Mouse (Mus musculus): ENCODE measurements around the gene Exosc7.
A peak's percentile ranks its signal among the peaks of the same experiment; 100 is the strongest.

The Exosc7 gene

DNA sequence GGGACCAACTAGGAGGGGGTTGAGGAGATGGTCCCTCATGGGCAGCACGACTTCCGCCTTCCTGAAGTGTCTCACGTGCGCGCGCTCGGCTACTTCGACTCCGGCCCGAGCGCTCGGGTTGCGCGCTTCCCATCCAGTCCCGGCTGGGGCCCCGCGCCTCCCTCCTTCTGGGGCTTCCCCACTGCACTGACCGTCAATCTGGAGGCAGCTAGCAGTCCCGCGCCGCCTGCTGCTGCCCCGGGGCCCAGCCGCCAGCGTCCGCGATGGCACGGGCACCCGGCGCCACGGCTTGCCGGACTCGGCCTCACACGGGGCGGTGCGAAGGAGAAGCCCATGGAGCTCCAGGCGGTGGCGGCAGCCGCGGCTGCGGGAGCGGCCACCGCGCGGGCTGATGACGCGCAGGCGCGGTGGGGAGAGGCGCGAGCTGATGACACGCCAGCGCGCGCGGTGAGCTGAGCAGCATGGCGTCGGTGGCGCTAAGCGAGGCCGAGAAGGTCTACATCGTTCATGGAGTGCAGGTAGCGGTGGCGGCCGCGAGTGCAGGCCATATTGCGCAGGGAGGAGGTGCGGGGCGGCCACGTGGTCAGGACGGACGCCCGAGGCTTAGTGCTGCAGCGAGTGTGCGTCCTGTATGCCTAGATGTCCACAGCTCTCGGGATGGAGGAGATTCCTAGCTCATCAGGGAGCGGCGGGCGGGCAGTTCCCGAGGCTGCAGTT lies at the start of gene Exosc7, which contains the start of gene Zdhhc3:
Exosc7 (plus strand) TSS at position 411 of the 717 bp plus-strand sequence.
Zdhhc3 (minus strand) TSS at position 401 of the 717 bp plus-strand sequence.
- DNase-seq (ENCODE audit: low read depth, low spot score), result peak; percentile 80

- no peak for DNase-seq (ENCODE audit: low read depth, low spot score)
These were observed 33.9 kb upstream of the Exosc7 start for GRCm38 (mm10) chr9:123079149-123079548.

DNA sequence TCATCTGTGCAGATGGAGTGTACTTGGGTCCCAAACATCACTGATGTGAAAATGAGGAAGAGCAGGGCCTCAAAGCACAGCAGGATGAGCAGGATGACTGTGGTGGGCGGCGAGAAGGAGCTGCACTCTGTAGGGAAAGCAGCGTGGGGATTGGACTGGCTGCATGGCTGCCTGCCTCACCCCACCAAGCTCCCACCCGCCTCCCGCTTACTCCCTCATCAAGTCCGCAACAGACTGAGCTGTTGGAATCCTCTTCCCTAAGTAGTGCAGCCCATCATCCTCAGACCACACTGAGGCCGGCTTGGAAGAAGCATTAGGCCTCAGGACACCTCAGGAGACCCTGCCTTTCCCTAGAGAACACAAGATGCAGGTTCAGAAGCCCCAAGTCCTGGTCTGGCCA lies 32.7 kb upstream of the Exosc7 start:
- DNase-seq (ENCODE audit: low read depth, low spot score), result no peak

DNA sequence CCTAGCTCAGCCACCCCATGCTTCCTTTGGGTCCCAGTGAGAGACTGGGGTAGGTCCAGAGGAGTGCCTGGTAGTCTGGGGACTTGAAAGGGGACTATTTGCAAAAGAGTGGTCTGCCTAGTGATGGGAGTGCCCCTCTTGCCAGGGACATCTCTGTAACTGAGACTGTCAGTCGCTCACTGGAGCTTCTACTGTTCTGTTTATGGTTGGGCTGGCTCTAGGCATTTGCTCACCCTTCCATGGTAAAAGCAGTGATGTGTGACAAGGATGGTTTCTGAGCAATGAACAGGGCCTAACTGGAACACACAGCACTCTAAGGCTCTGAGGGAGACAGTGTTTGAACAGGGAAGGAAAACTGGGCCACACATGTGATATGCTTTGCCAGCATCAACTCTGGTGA lies 32.2 kb upstream of the Exosc7 start:
- DNase-seq (ENCODE audit: low read depth, low spot score), result no peak

GRCm38 (mm10) chr9:123085373-123085772 lies 27.6 kb upstream of the Exosc7 start:
- DNase-seq (ENCODE audit: low read depth, low spot score), result no peak

DNA sequence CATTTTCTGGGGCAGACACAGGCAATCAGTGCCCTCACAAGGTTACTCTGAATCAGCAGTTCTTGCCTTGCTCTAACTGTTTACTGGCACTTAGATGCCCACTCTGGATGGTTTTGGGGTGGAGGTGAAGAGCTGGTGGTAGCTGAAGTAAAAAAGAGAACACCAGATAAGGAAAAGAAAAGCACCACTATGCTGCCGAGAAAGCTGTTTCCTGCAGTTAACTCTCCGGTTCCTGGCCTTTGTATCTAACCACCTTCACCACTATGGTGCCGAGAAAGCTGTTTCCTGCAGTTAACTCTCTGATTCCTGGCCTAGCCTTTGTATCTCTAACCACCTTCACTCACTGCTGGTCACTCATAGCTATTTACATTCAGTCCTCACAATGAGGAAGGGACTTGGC lies 25.5 kb upstream of the Exosc7 start:
- DNase-seq (ENCODE audit: low read depth, low spot score), result no peak

GRCm38 (mm10) chr9:123090844-123091243 lies 22.2 kb upstream of the Exosc7 start:
- DNase-seq (ENCODE audit: low read depth, low spot score), result no peak

GRCm38 (mm10) chr9:123099631-123100455 lies 13.2 kb upstream of the Exosc7 start:
- no peak for DNase-seq (ENCODE audit: low read depth, low spot score)

DNA sequence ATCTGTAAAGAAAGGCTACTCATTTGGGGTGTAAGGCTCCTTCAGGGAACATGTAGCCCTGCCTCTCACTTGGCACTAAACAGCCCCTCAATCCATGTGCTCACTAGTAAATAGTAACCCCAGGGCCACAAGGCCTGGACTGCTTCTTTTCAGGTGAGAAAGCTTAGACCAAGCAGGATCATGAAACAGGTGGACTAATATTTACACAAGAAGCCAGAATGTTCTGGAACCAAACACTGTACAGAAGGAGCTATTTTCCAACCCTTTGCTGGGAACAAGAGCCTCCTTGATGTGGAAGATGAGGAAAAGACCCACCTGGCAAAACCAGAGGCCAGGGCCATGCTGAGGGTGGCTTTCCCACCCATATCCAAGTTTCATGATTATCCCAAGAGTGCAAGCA lies 9.6 kb upstream of the Exosc7 start:
- no peak for DNase-seq (ENCODE audit: low read depth, low spot score)

- no peak for DNase-seq (ENCODE audit: low read depth, low spot score)
These were observed 8.7 kb upstream of the Exosc7 start for GRCm38 (mm10) chr9:123104362-123104761.

DNA sequence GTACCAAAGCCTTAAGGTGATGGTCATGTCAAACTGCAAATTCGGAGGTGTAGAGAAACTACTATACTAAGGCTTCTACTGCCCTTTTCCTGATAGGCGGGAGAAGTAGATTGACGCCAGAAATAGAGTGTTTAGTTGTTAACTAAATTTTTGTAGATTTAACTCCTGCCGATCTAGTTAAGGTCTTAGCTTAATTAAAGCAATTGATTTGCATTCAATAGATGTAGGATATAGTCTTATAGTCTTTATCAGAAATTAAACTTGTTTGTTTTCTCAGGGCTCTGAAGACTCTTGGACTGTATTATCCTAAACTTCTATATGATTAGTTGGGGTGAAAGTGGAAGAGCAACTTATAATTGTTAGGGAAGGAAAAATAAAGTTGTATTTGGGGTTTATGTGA lies 5.8 kb upstream of the Exosc7 start:
- DNase-seq (ENCODE audit: low read depth, low spot score), result no peak

DNA sequence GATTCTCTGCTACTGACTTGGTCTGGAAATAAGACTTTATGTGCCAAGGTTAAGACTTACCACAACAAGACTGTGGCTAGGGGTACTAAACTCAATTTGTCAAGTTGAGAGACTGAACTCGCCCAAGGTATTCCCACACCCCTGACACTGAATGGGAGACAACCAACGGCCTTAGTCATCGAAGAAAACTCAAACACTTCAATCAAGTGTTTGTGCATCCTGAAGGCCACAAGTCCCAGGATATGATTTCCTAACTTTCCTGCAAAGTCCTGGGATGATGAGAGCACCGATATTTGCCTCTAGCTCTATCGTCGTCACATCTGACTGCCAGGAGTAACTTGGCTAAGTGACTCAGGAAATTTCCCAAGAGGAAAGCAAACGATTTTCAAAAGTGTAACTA lies 3.8 kb upstream of the Exosc7 start:
- DNase-seq (ENCODE audit: low read depth, low spot score), result no peak

DNA sequence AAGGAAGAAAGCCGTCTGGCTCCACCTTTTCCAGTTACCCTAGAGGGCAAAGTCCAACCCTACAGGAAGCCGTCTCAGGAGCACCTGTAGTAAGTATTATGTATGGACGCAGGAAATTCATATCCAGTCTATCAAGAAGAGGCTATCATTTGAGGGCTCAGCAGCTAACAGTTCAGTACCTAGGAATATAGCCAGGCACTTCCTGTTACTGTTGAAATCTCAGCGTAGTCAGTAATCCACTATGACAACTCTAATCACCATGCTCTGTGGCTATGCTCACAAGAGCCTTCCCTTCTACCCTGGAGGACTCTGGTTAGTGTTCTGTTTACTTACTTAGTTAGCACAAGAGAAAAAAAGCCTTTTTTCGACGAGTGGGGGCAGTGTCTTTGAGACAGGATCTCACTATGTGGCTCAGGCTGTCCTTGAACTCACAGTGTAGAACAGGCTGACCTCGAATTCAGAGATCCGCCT lies 1.2 kb upstream of the Exosc7 start:
- DNase-seq (ENCODE audit: low read depth, low spot score), result no peak

DNA sequence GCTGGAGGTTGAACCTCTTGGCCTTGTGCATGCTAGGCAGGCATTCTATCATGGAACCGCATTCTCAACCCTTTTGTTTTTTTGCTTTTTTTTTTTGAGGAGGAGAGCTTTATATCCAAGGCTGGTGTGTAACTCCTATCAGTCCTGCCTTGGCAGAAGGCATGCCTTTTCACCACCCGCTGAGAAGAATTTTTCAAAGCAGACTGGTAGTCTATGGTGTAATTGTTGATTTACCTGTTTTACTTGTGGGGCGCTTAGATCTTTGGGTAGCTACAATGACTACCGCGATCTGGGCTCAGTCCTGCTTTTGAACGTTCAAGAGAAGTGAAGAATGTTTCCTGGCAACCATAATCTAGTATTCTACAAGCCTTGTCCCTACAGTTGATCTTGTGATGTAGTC lies 916 bp downstream of the Exosc7 start:
- no peak for DNase-seq (ENCODE audit: low read depth, low spot score)

DNA sequence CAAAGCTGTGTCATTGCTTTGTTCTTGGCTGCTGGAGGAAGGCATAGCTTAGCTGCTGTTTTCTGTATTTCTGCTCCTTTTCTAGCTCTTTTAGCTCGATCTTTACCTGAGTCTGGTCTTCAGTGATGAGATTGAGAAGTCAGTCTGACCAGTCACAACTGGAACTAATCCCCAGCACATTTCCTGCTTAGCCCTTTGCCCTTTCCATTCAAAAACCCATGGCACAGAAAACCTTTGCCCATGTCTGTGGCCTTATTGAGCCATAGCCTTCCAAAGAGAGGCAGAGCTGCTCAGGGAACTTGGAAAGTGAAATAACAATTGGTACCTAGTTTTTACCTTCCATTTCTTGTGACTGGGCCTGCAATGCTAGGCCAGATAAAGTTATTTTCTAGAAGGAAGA lies 2.6 kb downstream of the Exosc7 start:
- no peak for DNase-seq (ENCODE audit: low read depth, low spot score)

DNA sequence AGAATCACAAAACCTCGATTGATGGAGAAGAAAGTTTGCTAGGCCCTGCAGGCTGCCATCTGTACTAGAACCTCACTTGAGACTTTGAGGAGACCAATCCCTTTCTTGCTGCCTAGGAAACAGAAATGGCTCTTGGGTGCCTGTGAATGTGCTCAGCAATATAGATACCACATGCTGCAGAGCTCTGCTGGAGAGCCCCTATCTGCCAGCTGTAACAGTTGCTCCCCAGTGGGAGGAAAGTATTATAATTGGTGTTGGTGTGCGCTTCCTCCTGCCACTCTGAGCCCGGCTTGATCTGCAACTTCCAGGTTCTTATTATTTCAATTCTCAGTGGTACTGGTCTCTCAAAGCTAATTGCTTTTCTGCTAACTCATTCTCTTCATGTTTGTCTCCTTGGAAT lies 10.0 kb downstream of the Exosc7 start:
- DNase-seq (ENCODE audit: low read depth, low spot score), result no peak

DNA sequence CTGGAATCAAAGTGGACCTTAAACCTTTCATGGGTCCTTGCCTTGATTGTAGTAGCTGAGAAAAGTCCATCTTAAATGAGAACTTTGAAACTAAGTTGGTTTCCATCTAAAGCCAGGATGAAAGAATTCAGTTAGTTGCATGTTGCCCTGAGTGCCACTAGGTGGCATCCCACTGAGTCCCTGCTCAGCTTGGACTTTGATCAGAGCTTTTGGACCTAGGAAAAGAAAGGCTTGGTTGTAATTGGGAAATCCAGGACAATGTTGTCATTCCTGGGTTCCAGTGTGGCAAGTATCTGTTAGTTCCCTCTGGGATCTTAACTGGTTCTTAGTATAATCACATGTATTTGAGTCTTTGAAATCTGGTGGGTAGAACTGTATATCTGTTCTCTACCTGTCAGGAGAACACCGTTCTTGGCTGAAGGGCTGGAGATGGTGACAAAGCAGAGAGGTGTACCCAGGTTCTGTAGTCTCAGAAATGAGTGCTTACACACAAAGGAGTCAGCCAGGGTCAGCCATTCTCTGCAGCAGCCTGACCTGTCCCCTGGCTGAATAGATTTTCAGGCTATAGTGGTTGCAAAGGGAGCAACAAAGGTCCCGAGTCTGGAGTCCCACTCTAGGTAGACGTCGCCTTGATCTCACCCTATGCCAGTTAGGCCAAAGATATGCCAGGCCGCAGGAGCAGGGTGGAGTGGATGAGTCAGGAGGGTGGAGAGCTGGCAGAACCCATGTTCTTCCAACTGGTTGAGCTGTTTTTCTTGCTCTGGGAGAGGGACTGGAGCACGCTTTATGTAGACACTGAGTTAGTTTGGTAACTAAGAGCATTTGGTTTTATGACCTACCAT lies 10.8 kb downstream of the Exosc7 start:
- DNase-seq (ENCODE audit: low read depth, low spot score), result peak; percentile 53

- DNase-seq (ENCODE audit: low read depth, low spot score), result no peak
These were observed 11.5 kb downstream of the Exosc7 start for GRCm38 (mm10) chr9:123124413-123124981.

DNA sequence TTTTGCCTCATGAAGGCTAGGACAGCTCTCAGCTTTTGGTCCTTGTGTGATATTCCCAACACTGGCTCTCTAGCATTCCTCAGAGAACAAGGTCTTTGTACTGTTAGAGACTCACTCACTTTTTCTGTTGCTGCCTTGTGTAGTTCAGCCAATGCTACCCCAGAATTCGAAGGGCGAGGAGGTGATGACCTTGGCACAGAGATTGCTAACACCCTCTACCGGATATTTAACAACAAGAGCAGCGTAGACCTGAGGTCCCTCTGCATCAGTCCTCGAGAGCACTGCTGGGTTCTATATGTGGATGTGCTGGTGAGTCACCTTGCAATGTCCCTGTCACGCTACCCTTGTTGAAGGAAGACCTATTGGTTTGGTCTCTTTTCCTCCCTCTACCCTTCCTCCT lies 14.6 kb downstream of the Exosc7 start:
- DNase-seq (ENCODE audit: low read depth, low spot score), result no peak

- DNase-seq (ENCODE audit: low read depth, low spot score), result no peak
These were observed 20.0 kb downstream of the Exosc7 start for GRCm38 (mm10) chr9:123132994-123133393.

GRCm38 (mm10) chr9:123136953-123137682 lies 24.1 kb downstream of the Exosc7 start:
- DNase-seq (ENCODE audit: low read depth, low spot score), result peak; percentile 64
